Mouse (Mus musculus) layer of hippocampus, postnatal 25 days (tissue): ENCODE data around the gene March10. TPM values are rescaled to one million over a fixed set of nuclear protein-coding genes. Genes with fewer than 3 reads are reported as not detected.
A peak's percentile ranks its signal among the peaks of the same experiment; 100 is the strongest.

Experiments used
- DNase-seq, 2 experiments: peaks; one replicate each; pipeline ENCODE4 v3.0.0; 2022; ENCODE audit warnings: mixed read lengths in 2 of 2, low spot score in 1 of 2; ENCODE audit errors: extremely low spot score in 1 of 2
- total RNA-seq, 2 experiments: library from RNA; stranded (reverse); gene quantifications; 2 replicates each; pipeline ENCODE4 v1.2.3; 2021

Gene March10
- total RNA-seq, 2 experiments from 2014 or later: 0.22 to 0.94 TPM

GRCm38 (mm10) chr11:105419946-105420345 is 36.6 kb downstream of the March10 start:
- DNase-seq: no peak

DNA sequence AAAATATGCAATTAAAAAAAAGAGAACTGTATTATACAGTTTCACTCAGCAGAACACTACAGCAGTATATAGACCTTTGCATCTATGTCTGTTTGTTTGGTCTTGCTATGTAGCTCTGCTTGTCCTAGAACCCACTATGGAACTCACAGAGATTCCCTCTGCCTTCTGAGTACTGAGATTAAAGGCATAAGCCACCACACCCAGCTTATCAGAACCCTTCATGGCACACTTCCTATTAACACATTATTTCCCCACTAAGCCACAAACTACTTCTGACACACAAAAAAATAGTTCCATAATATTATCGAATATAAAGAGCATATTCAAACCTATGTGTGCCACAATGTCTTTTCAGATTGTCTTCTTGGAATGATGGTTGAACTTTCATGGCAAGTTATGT is 42.5 kb downstream of the March10 start:
- no peak for DNase-seq

- no peak for DNase-seq
These were observed 47.1 kb downstream of the March10 start for GRCm38 (mm10) chr11:105409408-105409807.

- no peak for DNase-seq
These were observed 48.6 kb downstream of the March10 start for GRCm38 (mm10) chr11:105407846-105408441.

DNA sequence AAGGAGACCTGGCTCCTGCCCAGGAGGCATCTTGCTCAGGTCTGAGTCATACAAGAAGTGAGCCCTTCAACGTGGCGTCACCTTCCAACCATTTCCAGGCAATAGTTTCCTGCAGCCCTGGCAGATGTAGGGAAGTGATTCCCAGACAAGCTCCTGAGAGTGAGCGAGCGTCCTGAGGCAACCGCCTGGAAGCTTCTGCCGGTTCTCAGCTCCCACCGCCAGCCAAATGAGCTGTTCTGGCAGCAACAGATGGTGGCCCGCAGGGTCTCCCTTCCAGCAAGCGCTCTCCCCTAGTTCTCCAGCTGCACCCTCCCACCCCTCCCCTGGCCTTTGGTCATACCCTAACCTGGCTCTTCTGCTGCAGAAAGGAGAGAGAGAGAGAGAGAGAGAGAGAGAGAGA is 54.2 kb downstream of the March10 start:
- DNase-seq: no peak

DNA sequence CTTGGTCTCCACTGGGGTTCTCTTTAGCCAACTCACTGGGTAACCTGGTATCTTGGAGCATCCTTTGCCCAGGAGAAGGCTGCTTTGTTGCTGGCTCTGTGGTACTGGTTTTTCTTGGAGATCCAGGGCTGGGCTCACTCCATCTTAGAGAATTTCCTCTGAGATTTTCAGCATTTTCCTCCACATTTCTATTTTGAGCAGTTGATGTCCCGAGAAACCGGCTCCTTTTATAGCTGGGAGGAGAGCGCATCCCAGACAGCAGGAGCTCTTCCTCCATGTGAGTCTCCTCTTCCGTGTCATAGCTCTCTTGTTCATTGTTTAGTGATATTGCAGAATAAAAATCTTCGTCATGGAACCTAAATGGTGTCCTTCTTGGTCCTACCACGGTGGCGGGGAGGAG is 66.2 kb downstream of the March10 start:
- DNase-seq: no peak

- DNase-seq: no peak
These were observed 67.9 kb downstream of the March10 start for GRCm38 (mm10) chr11:105388636-105389035.

GRCm38 (mm10) chr11:105385266-105385665 is 71.3 kb downstream of the March10 start:
- DNase-seq: no peak

GRCm38 (mm10) chr11:105375821-105376235 is 80.7 kb downstream of the March10 start:
- DNase-seq: no peak

GRCm38 (mm10) chr11:105374526-105375175 is 81.9 kb downstream of the March10 start:
- no peak for DNase-seq

GRCm38 (mm10) chr11:105373881-105374280 is 82.7 kb downstream of the March10 start:
- DNase-seq: no peak

GRCm38 (mm10) chr11:105371818-105372217 is 84.7 kb downstream of the March10 start:
- no peak for DNase-seq

DNA sequence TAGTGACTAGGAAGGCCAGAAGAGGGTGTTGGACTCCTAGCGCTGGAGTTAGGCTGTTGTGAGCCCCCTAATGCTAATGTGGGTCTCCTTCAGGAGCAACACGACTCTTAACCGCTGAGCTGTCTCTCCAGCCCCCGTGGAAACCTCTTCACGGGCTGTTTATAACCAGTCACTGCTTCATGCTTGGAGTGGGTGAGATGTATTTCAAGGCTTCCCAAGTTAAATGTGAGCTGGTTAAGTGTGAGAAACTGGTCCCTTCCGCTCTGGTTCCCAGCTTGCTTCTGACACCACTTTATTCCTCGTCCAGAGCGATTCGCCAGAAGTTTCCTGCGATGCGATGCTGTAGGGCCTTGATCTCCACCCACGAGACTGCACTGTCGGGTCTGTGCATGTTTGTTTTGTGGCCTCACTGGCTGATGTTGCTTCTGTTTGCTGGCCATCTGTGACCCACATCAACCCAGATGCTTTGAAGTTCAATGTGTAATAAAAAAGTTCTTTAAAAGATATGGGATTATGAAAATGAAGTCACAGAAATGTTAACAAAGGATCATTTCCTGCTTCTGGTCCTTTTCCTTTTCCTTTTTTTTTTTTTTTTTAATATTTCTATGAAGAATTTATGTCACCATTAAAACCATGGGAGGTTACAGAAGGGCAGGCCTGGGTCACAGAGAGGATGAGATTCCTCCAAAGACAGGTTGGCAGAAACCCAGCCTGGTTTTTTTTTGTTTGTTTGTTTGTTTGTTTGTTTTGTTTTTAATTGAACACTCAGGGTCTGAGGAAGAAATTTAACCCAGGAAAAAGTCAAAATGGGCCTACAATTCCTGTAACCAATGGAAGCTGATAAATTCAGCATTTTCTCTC is 86.8 kb downstream of the March10 start:
- no peak for DNase-seq

DNA sequence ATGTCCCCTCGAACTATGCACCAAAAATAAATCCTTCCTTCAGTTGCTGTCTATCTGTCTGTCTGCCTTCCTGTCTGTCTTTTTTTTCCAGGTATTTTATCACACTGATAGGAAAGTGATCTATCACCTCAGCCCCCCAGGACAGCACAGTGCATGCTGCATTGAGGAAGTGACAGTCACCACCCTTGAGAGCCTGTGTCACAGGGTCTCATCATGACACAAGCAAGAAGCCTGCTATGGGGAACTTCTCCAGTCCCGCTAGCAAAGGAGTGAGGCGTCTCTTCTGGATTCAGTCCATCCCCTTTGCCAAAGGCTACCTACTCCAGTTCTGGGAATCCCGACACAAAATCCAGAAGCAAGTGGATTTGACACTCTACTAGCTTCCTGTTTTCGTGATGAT is 87.7 kb downstream of the March10 start:
- DNase-seq: no peak

DNA sequence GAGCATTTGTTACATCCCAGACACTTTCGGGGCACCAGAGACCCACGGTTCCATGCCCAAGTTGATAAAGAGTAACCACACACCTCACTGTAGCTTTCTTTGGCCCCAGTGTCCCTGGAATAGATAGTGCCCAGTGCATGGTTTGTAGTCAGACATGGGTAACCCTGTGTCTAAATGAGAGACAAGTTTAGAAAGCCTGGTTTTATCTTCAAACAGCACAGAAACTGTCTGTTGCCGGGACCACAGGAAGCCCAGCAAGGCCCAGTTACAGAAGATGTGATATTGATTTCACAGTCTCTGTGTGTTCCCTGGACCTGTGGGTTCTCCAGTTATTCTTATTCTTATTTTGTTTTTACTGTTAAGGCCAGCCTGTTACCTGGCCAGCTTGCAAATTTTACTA is 89.4 kb downstream of the March10 start:
- no peak for DNase-seq

DNA sequence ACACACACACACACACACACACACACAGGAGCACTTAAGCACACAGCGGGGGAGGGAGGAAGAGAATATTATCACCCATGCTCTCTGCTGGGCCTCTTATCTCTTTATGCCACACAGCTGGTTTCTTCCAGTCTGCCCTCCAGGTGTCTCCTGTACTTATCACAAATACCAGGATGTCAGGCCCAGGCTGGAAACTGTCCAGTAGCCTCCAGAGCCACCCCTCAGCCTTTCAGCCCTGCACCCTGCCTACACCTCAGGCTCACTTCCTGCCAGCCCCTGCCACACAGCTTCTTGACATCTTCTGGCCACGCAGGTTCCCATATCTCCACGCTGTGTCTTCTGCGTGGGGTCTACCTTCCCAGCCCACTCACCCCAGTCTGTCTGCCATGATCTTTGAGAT is 90.5 kb downstream of the March10 start:
- DNase-seq: no peak

DNA sequence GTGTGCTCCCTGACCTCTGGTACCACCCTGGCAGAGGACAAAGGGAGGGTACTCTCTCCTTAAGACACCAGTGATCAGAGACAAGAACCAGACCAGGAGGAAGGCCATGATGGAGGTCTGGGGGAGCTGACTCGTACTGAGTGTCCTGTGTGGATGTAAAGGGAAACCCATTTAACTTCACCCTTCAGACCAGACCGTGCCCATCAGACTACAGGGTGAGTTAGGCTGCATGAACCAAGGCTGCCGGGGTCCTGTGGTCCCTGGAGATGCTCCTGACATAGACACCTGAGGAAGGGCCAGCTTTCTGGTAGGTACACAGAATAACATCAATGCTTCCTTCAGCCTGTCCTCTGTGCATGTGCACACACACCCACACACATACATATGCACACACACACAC is 90.9 kb downstream of the March10 start:
- no peak for DNase-seq

DNA sequence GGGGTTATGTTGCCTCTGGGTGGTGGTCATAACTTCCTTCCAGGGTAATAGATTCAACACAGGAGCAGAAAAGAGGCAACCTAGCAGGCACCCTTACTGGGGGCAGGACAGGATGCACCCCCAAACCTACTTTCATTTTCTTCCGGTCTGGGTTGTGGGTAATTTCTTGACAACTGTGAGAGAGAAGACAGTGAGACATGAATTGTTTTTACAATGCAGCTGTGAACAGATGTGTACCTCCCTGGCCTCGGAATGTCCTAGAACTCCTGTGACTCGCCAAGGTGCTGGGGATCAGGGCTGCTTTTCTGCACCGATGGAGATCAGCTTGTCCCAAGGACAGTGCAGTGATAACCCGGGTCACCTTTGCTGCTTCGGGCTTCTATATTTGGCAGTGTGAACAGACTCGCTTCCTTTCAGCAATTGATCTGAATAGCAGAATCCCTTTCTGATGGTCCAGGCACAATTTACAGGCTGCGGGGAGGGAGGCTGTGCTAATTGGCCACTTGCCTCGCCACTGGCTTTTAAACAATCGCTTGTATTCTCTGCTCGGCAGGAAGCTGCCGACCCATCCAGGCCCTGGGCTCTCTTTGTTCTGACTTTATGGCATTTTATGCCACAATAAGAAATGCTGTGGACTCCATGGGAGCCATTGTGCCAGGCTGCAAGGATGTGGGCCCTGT is 92.0 kb downstream of the March10 start:
- DNase-seq: peak; percentile 24 to 29

DNA sequence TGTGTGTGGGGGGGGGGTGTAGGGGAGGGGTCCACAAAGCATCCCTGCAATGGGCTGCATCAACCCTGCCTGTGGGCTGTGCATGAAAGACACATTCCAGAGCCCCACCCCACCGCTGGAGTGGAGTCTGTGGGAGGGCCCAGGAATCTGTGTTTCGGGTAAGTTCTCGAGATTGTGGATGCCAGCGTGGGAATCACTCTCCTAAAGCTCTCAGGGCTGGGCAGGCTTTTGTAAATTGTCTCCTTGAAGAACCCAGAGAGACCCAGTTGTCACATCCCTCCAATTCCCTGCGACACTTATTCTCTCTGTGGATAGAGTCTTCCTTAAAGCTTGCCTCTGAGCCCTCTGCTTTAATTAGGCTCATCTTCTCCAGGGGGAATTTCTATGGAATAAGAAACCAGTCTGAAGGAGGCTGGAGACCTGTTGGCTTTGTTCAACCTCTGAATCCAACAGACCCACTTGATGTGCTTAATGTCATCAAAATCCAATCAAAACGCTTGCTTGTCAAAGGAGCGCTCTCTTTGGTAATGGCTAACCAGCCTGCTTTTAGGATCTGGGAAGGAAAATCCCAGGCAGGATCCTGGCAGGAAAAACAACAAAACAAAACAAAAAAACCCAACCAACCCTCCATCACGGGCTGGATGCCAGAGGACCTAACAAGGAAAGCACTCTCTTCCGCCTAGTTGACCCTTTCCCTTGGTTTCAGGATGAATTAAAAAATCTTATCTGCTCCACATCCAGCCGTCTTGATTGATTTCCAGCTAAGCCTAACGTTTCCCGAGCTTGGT is 92.7 kb downstream of the March10 start:
- DNase-seq: peak in 1 of 2 experiments; percentile 44

- peak; percentile 93 to 96 for DNase-seq
These were observed 93.5 kb downstream of the March10 start for GRCm38 (mm10) chr11:105362946-105363597.
